Mouse (Mus musculus) myocyte (in vitro differentiated cells): ENCODE measurements around the gene Rnf141.

Experiments used
- CEBPB ChIP-seq: IDR thresholded peaks from 2 replicates; pipeline ENCODE4 v1.6.1; 2011; ENCODE audit warnings: mild to moderate bottlenecking, moderate library complexity; ENCODE audit not compliant: poor library complexity, insufficient read depth, severe bottlenecking
- E2F4 ChIP-seq: IDR thresholded peaks from one replicate; pipeline ENCODE4 v1.6.1; 2011; ENCODE audit warnings: mild to moderate bottlenecking, control low read depth, moderate library complexity; ENCODE audit not compliant: insufficient read depth
- MAX ChIP-seq: IDR thresholded peaks from one replicate; pipeline ENCODE4 v1.6.1; 2011; ENCODE audit warnings: low read depth, mild to moderate bottlenecking, control low read depth
- MYOD1 ChIP-seq, 3 experiments: IDR thresholded peaks; one replicate each; pipeline ENCODE4 v1.6.1; 2011; ENCODE audit warnings: control low read depth in 2 of 3, low read depth in 2 of 3, mild to moderate bottlenecking in 2 of 3, moderate library complexity in 1 of 3; ENCODE audit not compliant: insufficient read length in 2 of 3, control insufficient read depth in 1 of 3
- MYOG ChIP-seq, 3 experiments: IDR thresholded peaks; one replicate each; pipeline ENCODE4 v1.6.1; 2011; ENCODE audit warnings: control low read depth in 2 of 3, low read depth in 2 of 3, mild to moderate bottlenecking in 2 of 3; ENCODE audit not compliant: insufficient read length in 2 of 3, control insufficient read depth in 1 of 3, insufficient read depth in 1 of 3
- POLR2A ChIP-seq: IDR thresholded peaks from one replicate; pipeline ENCODE4 v1.6.1; 2011; ENCODE audit warnings: low read depth, mild to moderate bottlenecking, control low read depth, moderate library complexity; ENCODE audit not compliant: insufficient read length
- POLR2AphosphoS2 ChIP-seq: IDR thresholded peaks from one replicate; pipeline ENCODE4 v1.6.1; 2011; ENCODE audit warnings: low read depth, control low read depth; ENCODE audit not compliant: insufficient read length
- REST ChIP-seq: IDR thresholded peaks from one replicate; pipeline ENCODE4 v1.6.1; 2011; ENCODE audit warnings: mild to moderate bottlenecking, control low read depth, moderate library complexity; ENCODE audit not compliant: insufficient read depth, insufficient read length
- SRF ChIP-seq: IDR thresholded peaks from one replicate; pipeline ENCODE4 v1.6.1; 2011; ENCODE audit warnings: low read depth; ENCODE audit not compliant: control insufficient read depth, insufficient read length
- TCF12 ChIP-seq: IDR thresholded peaks from one replicate; pipeline ENCODE4 v1.6.1; 2011; ENCODE audit warnings: mild to moderate bottlenecking, control low read depth; ENCODE audit not compliant: poor library complexity, insufficient read depth, severe bottlenecking
- TCF3 ChIP-seq: IDR thresholded peaks from one replicate; pipeline ENCODE4 v1.6.1; 2011; ENCODE audit warnings: low read depth, control low read depth; ENCODE audit not compliant: insufficient read length
- USF1 ChIP-seq: IDR thresholded peaks from one replicate; pipeline ENCODE4 v1.6.1; 2011; ENCODE audit warnings: low read depth, mild to moderate bottlenecking, control low read depth, moderate library complexity

DNA sequence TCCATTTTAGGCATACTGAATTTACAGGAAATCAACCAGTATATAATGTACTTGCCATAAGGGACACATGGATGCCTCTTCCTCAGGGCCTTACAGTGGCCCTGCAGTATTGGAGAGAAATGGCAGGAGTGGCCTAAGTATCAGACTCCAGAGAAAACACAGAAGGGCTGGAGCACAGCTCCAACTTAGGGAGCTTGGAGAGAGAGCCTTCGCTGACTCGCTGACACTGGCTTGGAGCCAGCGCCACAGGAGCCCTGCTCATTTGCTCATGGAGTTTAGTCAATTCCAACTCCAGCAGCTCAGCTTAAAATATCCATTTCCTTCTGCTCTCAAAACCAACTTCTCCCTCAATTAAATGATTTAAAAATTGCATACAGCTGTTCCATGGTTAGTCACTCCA is 22.6 kb downstream of the Rnf141 start:
- TF ChIP-seq POLR2A, result no peak
- TF ChIP-seq CEBPB, result no peak
- no peak for TF ChIP-seq USF1
- no peak for TF ChIP-seq MAX
- TF ChIP-seq POLR2AphosphoS2, result no peak
- no peak for TF ChIP-seq MYOD1 (IDR thresholded peaks at IDR 0.05; ENCODE audit: control insufficient read depth in 1 of 3, insufficient read length in 2 of 3, low read depth in 2 of 3)
- no peak for TF ChIP-seq E2F4
- TF ChIP-seq TCF12, result no peak
- no peak for TF ChIP-seq MYOG (IDR thresholded peaks at IDR 0.05; ENCODE audit: control insufficient read depth in 1 of 3, insufficient read depth in 1 of 3, insufficient read length in 2 of 3, low read depth in 2 of 3)
- TF ChIP-seq SRF, result no peak
- TF ChIP-seq TCF3, result no peak
- TF ChIP-seq REST, result no peak
